Mouse (Mus musculus) heart, embryonic 13.5 days (tissue): ENCODE data around the gene Bco2. TPM values are rescaled to one million over a fixed set of nuclear protein-coding genes. Genes with fewer than 3 reads are reported as not detected.

ENCODE experiments used
- ATAC-seq: fragments of 200-750 bp; cut with Nextera tagmentation; 2 replicates; pipeline ENCODE4 v1.8.0; 2017; ENCODE audit warnings: moderate TSS enrichment; ENCODE audit not compliant: insufficient number of reproducible peaks, low FRiP score, low TSS enrichment; ENCODE audit errors: extremely low read depth
- H3K27ac ChIP-seq: fragments of 300-500 bp; sonication (generic); replicated peaks from 2 replicates; pipeline ENCODE4 v1.5.1; 2015; ENCODE audit warnings: moderate library complexity, mild to moderate bottlenecking, inconsistent platforms
- H3K27me3 ChIP-seq: fragments of 300-500 bp; sonication (generic); replicated peaks from 2 replicates; pipeline ENCODE4 v1.6.1; 2015; ENCODE audit warnings: mild to moderate bottlenecking, inconsistent platforms
- H3K36me3 ChIP-seq: fragments of 300-500 bp; sonication (generic); 2 replicates; pipeline ENCODE4 v1.6.1; 2015; ENCODE audit warnings: mild to moderate bottlenecking, inconsistent platforms
- H3K4me1 ChIP-seq: fragments of 300-500 bp; sonication (generic); 2 replicates; pipeline ENCODE4 v1.6.1; 2015; ENCODE audit warnings: inconsistent platforms
- H3K4me2 ChIP-seq: fragments of 300-500 bp; sonication (generic); 2 replicates; pipeline ENCODE4 v1.6.1; 2015; ENCODE audit warnings: inconsistent platforms, mild to moderate bottlenecking, moderate library complexity
- H3K4me3 ChIP-seq: fragments of 300-500 bp; sonication (generic); 2 replicates; pipeline ENCODE4 v1.5.1; 2015; ENCODE audit warnings: moderate library complexity, mild to moderate bottlenecking, inconsistent platforms
- H3K9ac ChIP-seq: fragments of 300-500 bp; sonication (generic); 2 replicates; pipeline ENCODE4 v1.6.1; 2015; ENCODE audit warnings: inconsistent platforms, mild to moderate bottlenecking, moderate library complexity
- H3K9me3 ChIP-seq: fragments of 300-500 bp; sonication (generic); 2 replicates; pipeline ENCODE4 v1.6.1; 2016; ENCODE audit warnings: inconsistent platforms
- WGBS: fragments of 180-500 bp; shearing (Covaris S2); methylation state at CpG from one replicate; pipeline ENCODE4 v1.1.7; 2015; ENCODE audit warnings: mixed read lengths; 5-methylcytosine and 5-hydroxymethylcytosine counted together
- polyA plus RNA-seq: library from polyadenylated mRNA; unstranded; fragments of >200 nt; fragmentation: Nextera tagmentation; extraction: Ambion mirVana; gene quantifications from 2 replicates; pipeline ENCODE4 v1.2.1, GENCODE M21; 2015

Gene Bco2
- polyA plus RNA-seq, 1 experiment from 2014 or later: not detected

DNA sequence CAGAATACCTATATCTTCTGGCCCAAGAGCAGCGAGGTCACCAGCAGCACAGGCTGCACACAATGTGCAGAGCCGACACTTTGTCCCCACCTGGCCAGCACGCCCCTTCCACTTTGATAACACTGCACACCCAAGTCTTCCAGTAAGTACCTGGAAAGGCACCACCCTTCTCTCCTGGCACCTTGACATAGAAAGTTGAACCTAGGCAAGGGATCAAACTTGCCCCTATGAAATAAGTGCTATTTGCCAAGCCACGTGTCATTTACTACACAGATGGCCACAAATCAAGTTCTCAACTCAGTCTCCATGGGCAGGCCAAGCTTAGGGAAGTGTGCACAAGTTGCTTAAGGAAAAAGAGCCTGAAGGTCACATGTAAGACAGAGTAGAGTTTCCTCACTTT is 32.0 kb upstream of the Bco2 start:
- H3K4me2 ChIP-seq: no peak overlapping the region
- H3K27ac ChIP-seq: no peak overlapping the region
- ATAC-seq: no peak
- no peak overlapping the region for H3K9ac ChIP-seq
- WGBS: 68% methylated on average over 4 of the region's 4 CpGs
- H3K36me3 ChIP-seq: no peaks in the 10 kb centered on the region
- no peak overlapping the region for H3K4me3 ChIP-seq
- H3K9me3 ChIP-seq: no peaks in the 10 kb centered on the region
- H3K27me3 ChIP-seq: no peaks in the 10 kb centered on the region
- H3K4me1 ChIP-seq: no peaks in the 10 kb centered on the region

DNA sequence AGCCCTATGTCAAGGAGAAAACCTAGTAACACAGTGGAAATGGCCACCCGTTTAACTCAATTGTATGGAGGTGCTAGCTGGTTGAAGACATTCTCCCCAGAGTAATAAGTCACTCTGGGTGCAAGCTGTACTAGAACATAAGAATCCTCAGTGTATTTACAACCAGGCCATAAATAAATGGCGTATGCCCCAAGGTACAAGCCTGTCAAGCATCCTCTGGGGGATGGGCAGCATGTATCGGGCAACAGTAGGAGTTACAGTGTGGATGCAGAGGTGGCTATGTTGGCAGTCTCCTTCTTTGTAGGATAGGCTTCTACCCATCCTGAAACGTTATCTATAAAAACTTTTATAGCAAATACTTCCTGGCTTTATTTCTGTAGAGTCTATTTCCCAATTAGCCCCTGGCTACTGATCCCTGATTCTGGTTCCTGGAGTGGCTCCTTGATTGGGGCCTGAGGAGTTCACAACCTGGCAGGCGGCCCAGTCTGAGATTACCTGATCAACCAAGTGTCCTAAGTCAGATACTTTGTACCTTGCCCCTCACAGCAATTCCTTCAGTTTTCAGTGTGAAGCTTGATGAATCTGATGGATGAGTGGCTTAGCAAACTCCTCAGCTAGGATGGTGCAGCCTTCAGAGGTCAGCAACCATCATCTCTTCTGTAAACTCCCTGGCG is 30.3 kb upstream of the Bco2 start:
- 62% methylated on average over 6 of the region's 6 CpGs for WGBS

DNA sequence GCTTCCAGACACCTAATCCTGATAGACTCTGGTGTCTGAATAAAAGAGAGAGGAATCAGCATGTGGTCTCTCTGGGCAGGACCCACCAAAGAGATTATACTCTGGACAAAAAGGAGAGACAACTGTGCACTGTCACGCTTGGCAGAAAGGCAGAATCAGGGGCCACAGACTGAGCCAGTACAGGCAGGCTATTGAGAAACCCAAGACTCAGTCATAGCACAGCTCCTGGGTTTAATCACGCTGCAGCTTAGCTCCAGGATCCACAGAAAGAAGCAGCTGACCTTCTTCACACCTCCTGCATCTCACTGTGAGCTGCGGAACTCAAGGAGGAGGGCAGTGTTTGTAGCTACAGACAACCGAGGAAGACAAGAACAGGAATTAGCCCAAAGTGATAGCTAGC is 25.4 kb upstream of the Bco2 start:
- no peak for ATAC-seq
- 27% methylated on average over 4 of the region's 4 CpGs for WGBS

More for the DNA sequence above, 30.3 kb upstream of the Bco2 start:
- H3K27me3 ChIP-seq: no peaks in the 10 kb centered on the region
- no peak overlapping the region for H3K4me2 ChIP-seq
- no peak overlapping the region for H3K4me3 ChIP-seq
- H3K27ac ChIP-seq: no peak overlapping the region
- no peak for ATAC-seq
- H3K9ac ChIP-seq: no peak overlapping the region
- H3K9me3 ChIP-seq: no peaks in the 10 kb centered on the region
- H3K4me1 ChIP-seq: no peaks in the 10 kb centered on the region
- H3K36me3 ChIP-seq: no peaks in the 10 kb centered on the region

DNA sequence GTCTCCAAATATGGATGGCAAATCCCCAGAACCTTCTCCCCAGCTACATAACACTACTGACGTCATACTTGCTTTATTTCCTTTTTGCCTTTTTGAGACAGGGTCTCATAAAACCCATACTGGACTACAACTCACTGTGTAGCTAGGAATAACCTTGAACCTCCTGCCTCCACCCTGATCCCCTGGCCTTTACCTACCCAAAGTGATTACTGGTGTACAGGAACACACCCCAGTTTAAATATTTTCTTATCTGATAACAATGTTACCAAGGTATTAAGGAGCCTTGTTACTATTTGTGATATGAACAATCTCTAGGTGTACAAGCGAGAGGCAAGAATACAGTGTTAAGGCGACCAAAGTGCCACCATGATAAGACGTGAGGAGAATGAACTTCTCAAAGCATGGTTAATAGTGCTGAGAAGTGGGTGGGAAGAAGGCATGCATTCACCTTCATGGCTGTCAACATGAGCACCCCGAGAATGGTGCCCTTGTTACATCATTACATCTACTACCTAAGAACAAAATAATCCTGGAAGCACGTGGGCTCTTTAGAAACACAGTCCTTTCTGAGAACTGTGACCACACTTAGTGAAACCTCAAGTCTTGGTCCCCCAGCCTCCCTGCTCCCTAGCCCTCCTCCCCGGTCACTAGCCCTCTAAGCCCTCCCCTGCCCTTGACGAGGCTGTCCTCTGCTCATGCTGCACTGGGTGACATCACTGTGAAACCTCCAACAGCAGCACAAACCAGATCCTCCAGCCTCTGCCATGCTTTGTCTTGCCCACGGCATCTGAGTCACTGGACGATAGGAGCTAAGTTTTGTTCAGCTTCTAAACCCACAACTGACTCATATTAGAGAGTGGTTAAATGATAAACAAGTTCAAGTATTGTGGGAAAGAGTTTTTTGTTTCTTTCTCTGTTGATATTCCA is 14.9 kb upstream of the Bco2 start:
- no peaks in the 10 kb centered on the region for H3K9me3 ChIP-seq
- no peaks in the 10 kb centered on the region for H3K27me3 ChIP-seq
- no peaks in the 10 kb centered on the region for H3K36me3 ChIP-seq
- 56% methylated on average over 10 of the region's 10 CpGs for WGBS
- ATAC-seq: no peak
- no peak overlapping the region for H3K27ac ChIP-seq
- peaks cover 12% of the 10 kb centered on the region for H3K4me1 ChIP-seq
- no peak overlapping the region for H3K4me3 ChIP-seq
- no peak overlapping the region for H3K9ac ChIP-seq
- H3K4me2 ChIP-seq: no peak overlapping the region

More for the DNA sequence above, 25.4 kb upstream of the Bco2 start:
- Histone ChIP-seq H3K27ac (no peak overlapping the region), H3K9me3 (no peaks in the 10 kb centered on the region), H3K9ac (no peak overlapping the region), H3K4me1 (no peaks in the 10 kb centered on the region), H3K27me3 (no peaks in the 10 kb centered on the region), H3K4me2 (no peak overlapping the region), H3K36me3 (no peaks in the 10 kb centered on the region), H3K4me3 (no peak overlapping the region)

DNA sequence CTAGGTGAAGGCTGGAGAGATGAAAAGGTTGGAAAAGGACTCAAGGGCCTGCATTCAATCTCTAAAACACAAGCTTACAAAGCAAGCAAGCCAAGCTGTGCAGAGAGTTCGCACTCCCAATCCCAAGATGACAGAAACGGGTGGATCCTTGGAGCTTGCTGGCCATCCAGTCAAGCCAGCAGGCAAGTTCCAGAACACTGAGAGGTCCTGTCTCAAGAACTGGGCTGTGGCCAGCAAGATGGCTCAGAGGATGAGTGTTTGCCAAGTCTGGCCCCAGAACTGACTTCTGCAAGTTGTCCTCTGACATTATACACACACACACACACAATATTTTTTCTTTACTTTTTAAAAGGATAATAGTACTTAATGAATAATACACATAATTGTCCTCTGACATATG is 12.9 kb upstream of the Bco2 start:
- ATAC-seq: no peak
- no peak overlapping the region for H3K4me2 ChIP-seq
- H3K4me1 ChIP-seq: peaks cover 12% of the 10 kb centered on the region
- no peak overlapping the region for H3K9ac ChIP-seq
- H3K4me3 ChIP-seq: no peak overlapping the region
- no peaks in the 10 kb centered on the region for H3K36me3 ChIP-seq
- H3K9me3 ChIP-seq: no peaks in the 10 kb centered on the region
- WGBS: 66% methylated on average over 2 of the region's 2 CpGs
- H3K27me3 ChIP-seq: no peaks in the 10 kb centered on the region
- H3K27ac ChIP-seq: no peak overlapping the region

DNA sequence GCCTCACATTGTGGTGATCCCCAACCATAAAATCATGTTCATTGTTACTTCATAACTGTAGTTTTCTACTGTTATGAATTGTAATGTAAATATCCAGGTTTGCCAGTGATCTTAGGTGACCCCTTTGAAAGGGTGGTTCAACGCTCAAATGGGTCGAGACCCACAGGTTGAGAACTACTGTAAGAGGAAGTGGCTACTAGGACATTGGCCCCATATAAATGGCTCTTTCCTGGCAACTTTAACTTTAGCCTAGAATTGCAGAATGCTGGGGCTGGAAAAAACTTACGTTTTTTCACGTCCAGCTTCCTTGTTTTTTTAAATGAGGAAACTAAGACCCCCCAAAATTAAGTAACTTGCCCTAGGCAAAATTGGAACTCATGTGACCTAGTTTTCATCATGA is 12.4 kb upstream of the Bco2 start:
- Histone ChIP-seq H3K4me1 (peaks cover 12% of the 10 kb centered on the region), H3K9ac (no peak overlapping the region), H3K9me3 (no peaks in the 10 kb centered on the region), H3K4me3 (no peak overlapping the region), H3K27ac (no peak overlapping the region), H3K27me3 (no peaks in the 10 kb centered on the region), H3K36me3 (no peaks in the 10 kb centered on the region), H3K4me2 (no peak overlapping the region)
- no peak for ATAC-seq
- 79% methylated on average over 4 of the region's 4 CpGs for WGBS

DNA sequence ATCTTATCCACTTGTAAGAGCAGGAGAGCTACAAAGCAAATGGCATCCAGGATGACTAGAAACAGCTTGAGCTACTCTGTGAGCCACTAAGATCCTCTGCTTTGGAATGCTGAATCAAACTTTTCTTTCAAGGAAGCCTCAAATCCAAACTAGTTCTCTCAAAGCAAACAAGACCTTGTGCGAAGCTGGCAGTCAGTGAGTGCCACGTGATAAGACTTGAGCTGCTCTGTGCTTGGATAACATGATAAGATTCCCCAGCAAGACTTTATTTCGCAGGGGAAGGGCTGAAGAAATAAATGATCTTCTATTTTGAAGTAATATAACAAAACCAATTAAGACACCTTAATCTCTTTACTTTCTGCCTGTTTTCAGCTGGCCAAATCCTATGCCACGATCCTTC is 11.0 kb upstream of the Bco2 start:
- ATAC-seq: no peak
- no peak overlapping the region for H3K27ac ChIP-seq
- H3K4me3 ChIP-seq: no peak overlapping the region
- WGBS: 30% methylated on average over 4 of the region's 4 CpGs
- H3K27me3 ChIP-seq: no peaks in the 10 kb centered on the region
- no peak overlapping the region for H3K9ac ChIP-seq
- peaks cover 12% of the 10 kb centered on the region for H3K4me1 ChIP-seq
- H3K4me2 ChIP-seq: no peak overlapping the region
- H3K36me3 ChIP-seq: no peaks in the 10 kb centered on the region
- H3K9me3 ChIP-seq: 0 out of 2 replicates have a peak, but pooled peaks cover 4% of the 10 kb centered on the region

DNA sequence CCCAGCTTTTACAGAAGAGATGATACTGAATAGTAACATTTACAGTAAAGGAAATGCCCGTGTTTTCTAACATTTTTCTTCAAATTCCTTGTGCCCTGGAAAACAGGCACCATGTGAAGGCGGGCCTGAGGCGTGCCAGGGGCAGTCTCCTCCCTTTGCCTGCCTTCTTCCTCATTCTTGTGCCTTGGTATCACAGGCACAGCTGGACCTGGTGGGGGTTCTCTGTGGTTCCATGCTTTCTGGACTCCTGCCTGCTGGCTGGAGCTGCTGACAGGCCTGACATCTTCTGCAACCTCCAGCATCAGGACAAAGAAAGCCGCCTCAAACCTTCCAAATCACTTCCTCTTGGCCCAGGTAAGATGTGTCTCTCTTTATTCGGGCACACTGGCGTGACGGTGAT is 10.2 kb upstream of the Bco2 start:
- no peak overlapping the region for H3K27ac ChIP-seq
- H3K9me3 ChIP-seq: 0 out of 2 replicates have a peak, but pooled peaks cover 4% of the 10 kb centered on the region
- no peak overlapping the region for H3K4me3 ChIP-seq
- ATAC-seq: no peak
- no peak overlapping the region for H3K4me2 ChIP-seq
- 63% methylated on average over 7 of the region's 7 CpGs for WGBS
- no peak overlapping the region for H3K9ac ChIP-seq
- peaks cover 12% of the 10 kb centered on the region for H3K4me1 ChIP-seq
- no peaks in the 10 kb centered on the region for H3K36me3 ChIP-seq
- no peaks in the 10 kb centered on the region for H3K27me3 ChIP-seq

DNA sequence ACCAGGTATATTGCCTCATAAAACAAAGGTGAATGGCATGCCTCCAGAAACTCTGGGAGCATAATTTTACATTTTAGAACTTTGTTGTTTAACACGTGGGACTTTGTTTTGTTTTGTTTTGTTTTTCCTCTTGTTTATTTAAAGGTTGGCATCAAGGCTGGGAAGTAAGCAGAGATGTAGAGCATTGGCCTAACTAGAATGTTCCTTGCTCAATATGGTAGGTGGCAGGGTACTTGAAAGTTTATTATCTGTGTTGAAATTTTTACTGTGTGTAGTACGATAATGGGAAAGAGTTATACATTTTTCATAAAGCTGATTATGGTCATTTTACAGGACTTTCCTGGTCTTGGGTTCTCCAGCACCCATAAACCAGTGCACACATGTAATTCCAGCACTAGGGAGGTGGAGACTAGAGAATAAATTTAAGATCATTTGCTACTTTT is 7.0 kb upstream of the Bco2 start:
- H3K9me3 ChIP-seq: 0 out of 2 replicates have a peak, but pooled peaks cover 4% of the 10 kb centered on the region
- no peak overlapping the region for H3K27ac ChIP-seq
- no peak overlapping the region for H3K9ac ChIP-seq
- H3K4me2 ChIP-seq: no peak overlapping the region
- no peaks in the 10 kb centered on the region for H3K36me3 ChIP-seq
- ATAC-seq: no peak
- no peak overlapping the region for H3K4me3 ChIP-seq
- H3K4me1 ChIP-seq: peaks cover 12% of the 10 kb centered on the region
- H3K27me3 ChIP-seq: no peaks in the 10 kb centered on the region
- 75% methylated on average over 2 of the region's 2 CpGs for WGBS

DNA sequence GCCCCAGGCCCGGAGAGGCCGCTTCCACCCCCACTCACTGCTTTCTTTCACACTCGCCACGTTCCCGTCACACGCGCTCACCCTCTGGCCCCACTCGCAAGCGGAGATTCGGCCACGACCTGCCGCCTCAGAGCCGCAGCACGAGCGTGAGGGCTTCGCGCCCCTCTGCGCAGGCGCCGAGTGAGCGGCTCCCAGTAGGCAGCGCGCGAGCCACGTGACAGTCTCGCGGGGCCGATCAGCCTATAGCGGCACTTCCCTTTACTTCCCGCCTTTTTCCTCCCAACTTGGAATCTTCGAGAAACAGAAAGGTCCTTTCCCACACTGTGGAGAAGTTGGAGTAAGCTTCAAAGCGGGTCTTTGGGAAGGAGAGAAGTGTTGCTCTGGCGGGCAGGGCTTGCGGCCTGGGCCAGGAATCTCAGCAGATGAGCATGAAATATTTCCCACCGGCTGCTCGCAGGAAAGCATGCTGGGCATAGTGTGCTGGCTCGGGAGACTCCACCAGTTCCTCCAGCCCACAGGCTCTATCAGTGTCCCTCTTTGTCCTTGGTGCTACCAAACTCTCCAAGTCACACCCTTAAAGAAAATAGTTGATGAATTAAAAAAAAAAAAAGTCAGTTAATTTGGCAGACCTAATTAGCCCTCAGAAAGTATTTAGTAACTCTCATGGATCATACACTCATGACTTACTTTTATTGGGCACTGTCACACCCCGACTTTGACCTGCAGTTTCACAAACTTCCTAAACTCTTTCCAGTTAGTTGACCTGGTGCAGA is 6.3 kb upstream of the Bco2 start, which contains the start of gene Tex12:
Gene Tex12 (minus strand): TSS at position 181 of the 773 bp plus-strand sequence.
- no peak for ATAC-seq
- Histone ChIP-seq H3K9ac (no peak within 1 kb of the TSS), H3K9me3 (0 out of 2 replicates have a peak, but pooled peaks cover 4% of the 10 kb centered on the region), H3K4me1 (peaks cover 12% of the 10 kb centered on the region), H3K4me2 (no peak within 1 kb of the TSS), H3K27ac (no peak within 1 kb of the TSS), H3K27me3 (no peaks in the 10 kb centered on the region), H3K36me3 (no peaks in the 10 kb centered on the region), H3K4me3 (no peak within 1 kb of the TSS)
- WGBS: 80% methylated on average over 38 of the region's 38 CpGs
